Mouse (Mus musculus): ENCODE data around the gene Crebbp. TPM values are rescaled to one million over a fixed set of nuclear protein-coding genes. Genes with fewer than 3 reads are reported as not detected.
"Not testable (repeated sequence)": the region's sequence is repeated elsewhere in the genome, so short reads cannot be mapped to it uniquely, and the experiment has no call there.

Crebbp gene
- 8.8 and 9.1 TPM in 2 replicates for polyA plus RNA-seq (2015; fragmentation: Nextera tagmentation; extraction: Ambion mirVana)

DNA sequence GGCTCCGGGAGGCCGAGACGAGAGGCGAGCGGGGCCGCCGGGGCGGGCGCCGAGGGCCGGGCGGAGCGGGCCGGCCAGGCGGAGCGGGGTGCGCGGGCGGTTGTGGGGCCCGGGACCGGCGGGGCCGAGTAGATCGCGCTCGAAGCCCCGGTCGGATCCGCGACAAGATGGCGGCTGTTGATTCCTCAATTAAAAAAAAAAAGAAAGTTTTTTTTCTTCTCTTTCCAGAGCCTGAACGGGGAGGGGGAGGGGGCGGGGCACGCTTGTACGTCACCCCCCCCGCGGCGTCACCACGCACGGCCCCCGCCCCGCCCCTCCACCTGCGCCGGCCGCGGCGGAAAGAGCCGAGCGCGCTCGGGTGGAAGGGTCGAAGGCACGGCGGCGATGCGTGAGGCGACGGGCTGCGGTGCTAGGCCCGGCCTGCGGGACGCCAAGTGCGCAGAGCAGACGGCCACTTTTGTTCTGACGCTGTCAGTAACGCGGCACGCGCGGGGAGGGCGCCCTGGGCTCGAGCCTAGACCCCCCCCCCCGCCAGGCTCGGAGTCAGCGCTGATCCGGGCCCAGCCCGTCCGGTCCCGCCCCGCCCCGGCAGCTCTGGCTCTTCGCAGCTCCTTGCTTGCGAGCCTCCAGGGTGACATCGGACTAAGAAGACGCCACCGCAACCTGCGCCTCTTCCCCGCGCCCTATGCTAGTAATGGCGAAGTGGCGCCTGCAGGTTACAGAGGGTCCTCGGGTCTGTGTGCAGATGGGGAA is at the start of gene Crebbp:
Gene Crebbp, minus strand, starts transcription at position 199 of the 753 bp plus-strand sequence.
- under 1% methylated on average over 87 of the region's 92 CpGs for WGBS (ENCODE audit: insufficient replicate concordance)
- peak; percentile 88 for ATAC-seq (ENCODE audit: low read depth)

DNA sequence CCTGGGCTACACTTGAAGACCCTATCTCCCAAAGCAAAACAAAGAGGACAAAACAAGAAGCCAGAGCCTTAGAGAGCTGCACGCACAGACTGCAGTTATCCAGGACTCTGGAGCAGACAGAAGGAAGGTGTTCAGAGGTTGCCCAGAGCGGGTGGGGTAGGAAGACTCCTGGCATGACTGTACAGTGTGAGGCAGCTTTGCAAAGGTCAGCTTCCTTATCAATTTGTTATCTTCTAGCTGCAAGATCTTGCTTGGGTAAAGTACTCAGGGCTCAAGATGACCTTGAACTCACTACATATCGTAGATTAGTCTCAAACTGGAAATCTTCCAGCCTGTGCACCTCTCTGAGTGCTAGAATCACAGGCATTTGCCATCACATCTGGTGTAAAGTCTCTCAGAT is 49.7 kb upstream of the Crebbp start:
- ATAC-seq (ENCODE audit: low read depth) (no peak), DNase-seq (no peak)
- H3K9me3 ChIP-seq (replicated peaks), result no peaks in the 10 kb centered on the region
- peaks cover 8% of the 10 kb centered on the region for H3K27me3 ChIP-seq
- H3K4me2 ChIP-seq, result no peak overlapping the region
- WGBS (ENCODE audit: insufficient replicate concordance), result 52% methylated on average over 3 of the region's 3 CpGs
- H3K9ac ChIP-seq, result no peak overlapping the region
- H3K27ac ChIP-seq, result no peak overlapping the region
- peaks cover 12% of the 10 kb centered on the region for H3K4me1 ChIP-seq (replicated peaks)
- H3K36me3 ChIP-seq, result no peaks in the 10 kb centered on the region
- no peak overlapping the region for H3K4me3 ChIP-seq (replicated peaks)

More for the DNA sequence above, at the start of gene Crebbp:
- no peaks in the 10 kb centered on the region for H3K9me3 ChIP-seq (replicated peaks)
- peak; percentile 78 for DNase-seq
- peak within 1 kb of the TSS; percentile 94 for H3K4me3 ChIP-seq (replicated peaks)
- H3K36me3 ChIP-seq, result no peaks in the 10 kb centered on the region
- H3K27me3 ChIP-seq, result peaks cover 28% of the 10 kb centered on the region
- H3K9ac ChIP-seq, result peak within 1 kb of the TSS; percentile 79
- peak within 1 kb of the TSS; percentile 90 for H3K27ac ChIP-seq
- peak within 1 kb of the TSS; percentile 98 for H3K4me2 ChIP-seq
- peaks cover 34% of the 10 kb centered on the region for H3K4me1 ChIP-seq (replicated peaks)

DNA sequence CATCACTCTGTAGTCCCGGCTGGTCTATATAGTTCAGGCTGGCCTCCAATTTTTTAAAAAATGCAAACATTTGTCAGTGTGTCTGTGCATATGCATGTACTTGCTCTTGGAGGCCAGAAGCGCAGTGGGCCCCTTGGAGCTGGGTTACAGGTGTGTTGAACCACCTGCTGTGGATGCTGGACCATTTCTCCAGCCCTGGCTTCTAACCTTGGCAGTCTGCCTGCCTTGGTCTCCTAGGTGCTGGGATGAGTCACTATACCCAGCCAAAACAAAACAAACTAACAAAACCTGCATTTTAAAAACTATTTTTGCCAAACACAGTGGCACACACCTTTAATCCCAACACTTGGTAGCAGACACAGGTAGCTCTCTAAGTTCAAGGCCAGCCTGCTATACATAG is 43.7 kb upstream of the Crebbp start:
- no peaks in the 10 kb centered on the region for H3K36me3 ChIP-seq
- H3K4me1 ChIP-seq (replicated peaks), result no peaks in the 10 kb centered on the region
- ATAC-seq (ENCODE audit: low read depth) (no peak), DNase-seq (no peak)
- no peak overlapping the region for H3K4me2 ChIP-seq
- no peak overlapping the region for H3K9ac ChIP-seq
- H3K9me3 ChIP-seq (replicated peaks), result no peaks in the 10 kb centered on the region
- H3K4me3 ChIP-seq (replicated peaks), result no peak overlapping the region
- WGBS (ENCODE audit: insufficient replicate concordance), result 61% methylated on average over 2 of the region's 2 CpGs
- no peak overlapping the region for H3K27ac ChIP-seq
- H3K27me3 ChIP-seq, result no peaks in the 10 kb centered on the region

DNA sequence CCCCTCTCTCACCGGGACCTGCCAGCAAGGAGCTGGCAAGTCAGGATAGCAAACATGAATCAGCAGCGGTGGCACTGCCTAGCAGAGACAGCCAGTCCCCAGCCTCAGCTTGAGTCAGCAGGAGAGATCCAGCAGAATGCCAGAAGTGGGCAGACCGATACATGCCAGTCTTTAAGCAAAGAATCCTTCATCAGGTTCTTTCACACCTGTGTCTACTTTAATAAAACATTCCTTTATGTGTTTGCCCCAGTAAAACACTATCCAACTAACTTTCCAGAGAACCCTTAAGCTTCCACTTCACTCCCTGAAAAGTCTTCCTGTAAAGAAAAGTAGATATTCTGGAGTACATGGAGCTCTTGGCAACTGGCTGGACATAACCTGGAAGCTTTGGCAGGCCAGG is 35.0 kb upstream of the Crebbp start:
- H3K27ac ChIP-seq, result no peak overlapping the region
- no peaks in the 10 kb centered on the region for H3K36me3 ChIP-seq
- H3K4me2 ChIP-seq, result no peak overlapping the region
- no peak overlapping the region for H3K9ac ChIP-seq
- H3K27me3 ChIP-seq, result no peaks in the 10 kb centered on the region
- WGBS (ENCODE audit: insufficient replicate concordance), result 73% methylated on average over 3 of the region's 3 CpGs
- no peaks in the 10 kb centered on the region for H3K9me3 ChIP-seq (replicated peaks)
- H3K4me1 ChIP-seq (replicated peaks), result no peaks in the 10 kb centered on the region
- DNase-seq (no peak), ATAC-seq (ENCODE audit: low read depth) (no peak)
- H3K4me3 ChIP-seq (replicated peaks), result no peak overlapping the region

DNA sequence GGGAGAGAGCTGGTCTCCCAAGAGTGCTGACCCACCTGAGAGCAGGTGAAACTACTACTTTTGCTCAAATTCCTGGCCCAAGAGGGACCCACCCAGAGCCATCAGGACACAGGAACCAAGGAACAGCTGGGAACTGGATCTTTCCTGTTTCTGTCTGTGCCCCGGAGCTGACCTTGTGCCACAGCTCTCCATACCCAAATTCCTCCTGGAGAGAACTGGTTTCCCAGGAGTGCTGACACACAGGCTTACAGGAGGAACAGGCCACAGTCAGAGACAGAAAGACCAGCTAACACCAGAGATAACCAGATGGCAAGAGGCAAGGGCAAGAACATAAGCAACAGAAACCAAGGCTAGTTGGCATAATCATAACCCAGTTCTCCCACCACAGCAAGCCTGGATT is 31.4 kb upstream of the Crebbp start:
- H3K4me1 ChIP-seq (replicated peaks); DNase-seq: not testable (repeated sequence)
- WGBS (ENCODE audit: insufficient replicate concordance), result 78% methylated on average over 1 of the region's 1 CpGs

DNA sequence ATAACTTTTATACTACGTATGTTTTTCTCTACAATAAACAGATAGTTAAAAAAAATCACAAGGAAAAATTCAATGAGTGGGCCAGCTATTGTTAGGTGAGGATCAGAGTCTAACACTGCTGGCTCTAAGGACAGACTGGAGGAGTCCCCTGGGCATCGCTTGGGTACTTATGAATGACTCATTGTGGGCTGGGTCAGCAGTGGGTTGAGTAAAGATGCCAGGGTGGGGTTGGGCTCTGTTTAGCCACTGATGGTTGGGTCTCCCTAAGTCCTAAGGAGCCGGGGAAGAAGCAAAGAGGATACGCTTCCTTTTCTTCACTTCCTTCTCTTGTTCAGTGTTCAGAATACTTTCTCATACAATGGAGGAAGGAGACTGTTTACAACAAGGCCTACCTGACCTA is 22.3 kb upstream of the Crebbp start:
- no peak overlapping the region for H3K4me2 ChIP-seq
- H3K9ac ChIP-seq, result no peak overlapping the region
- no peak for ATAC-seq (ENCODE audit: low read depth)
- DNase-seq, result no peak
- 59% methylated on average over 4 of the region's 4 CpGs for WGBS (ENCODE audit: insufficient replicate concordance)
- no peak overlapping the region for H3K4me3 ChIP-seq (replicated peaks)
- H3K27me3 ChIP-seq, result no peaks in the 10 kb centered on the region
- H3K36me3 ChIP-seq, result no peaks in the 10 kb centered on the region
- no peaks in the 10 kb centered on the region for H3K9me3 ChIP-seq (replicated peaks)
- no peak overlapping the region for H3K27ac ChIP-seq
- H3K4me1 ChIP-seq (replicated peaks), result peaks cover 24% of the 10 kb centered on the region

More for the DNA sequence above, 31.4 kb upstream of the Crebbp start:
- H3K36me3 ChIP-seq; H3K9me3 ChIP-seq (replicated peaks); ATAC-seq (ENCODE audit: low read depth); H3K27ac ChIP-seq; H3K27me3 ChIP-seq; H3K4me3 ChIP-seq (replicated peaks); H3K9ac ChIP-seq; H3K4me2 ChIP-seq: not testable (repeated sequence)

DNA sequence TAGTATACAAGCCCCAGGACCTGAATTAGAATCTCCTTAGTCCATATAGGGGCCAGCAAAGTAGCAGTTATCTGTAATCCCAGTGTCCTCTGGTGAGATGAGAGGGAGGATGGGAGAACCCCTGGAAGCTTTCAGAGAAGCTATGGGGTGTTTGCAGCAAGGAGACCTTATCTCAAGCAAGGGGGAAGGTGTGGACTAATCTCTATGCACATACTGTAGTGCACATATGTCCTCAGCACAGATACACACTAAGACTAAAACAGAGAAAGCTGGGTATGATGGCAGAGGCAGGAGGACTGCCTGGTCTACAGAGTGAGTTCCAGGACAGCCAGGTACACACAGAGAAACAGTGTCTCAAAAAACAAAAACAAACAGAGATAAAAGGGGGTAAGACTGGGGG is 21.8 kb upstream of the Crebbp start:
- Histone ChIP-seq H3K9me3 (replicated peaks) (no peaks in the 10 kb centered on the region), H3K4me2 (no peak overlapping the region), H3K27ac (no peak overlapping the region), H3K4me3 (replicated peaks) (no peak overlapping the region), H3K4me1 (replicated peaks) (peaks cover 24% of the 10 kb centered on the region), H3K9ac (no peak overlapping the region), H3K36me3 (no peaks in the 10 kb centered on the region), H3K27me3 (no peaks in the 10 kb centered on the region)
- peak; percentile 65 for ATAC-seq (ENCODE audit: low read depth)
- DNase-seq, result no peak

DNA sequence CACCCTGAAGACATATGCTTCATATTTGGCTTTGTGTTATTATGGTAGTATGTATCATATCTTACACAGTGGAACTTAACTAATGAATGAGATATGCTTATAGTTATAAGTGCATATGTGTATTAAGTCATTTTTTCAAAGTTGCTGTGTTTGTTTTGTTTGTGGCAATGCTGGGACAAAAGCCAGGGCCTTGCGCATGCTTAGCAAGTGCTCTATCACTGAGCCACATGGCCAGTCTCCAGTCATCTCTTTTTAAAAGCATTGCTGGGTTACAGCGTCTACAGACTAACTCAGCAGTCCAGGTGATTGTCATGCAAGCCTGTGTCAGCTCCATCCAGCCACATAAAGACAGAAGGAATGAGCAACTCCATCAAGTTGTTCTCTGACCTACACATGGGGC is 12.0 kb upstream of the Crebbp start:
- Histone ChIP-seq H3K36me3 (no peaks in the 10 kb centered on the region), H3K27ac (no peak overlapping the region), H3K4me2 (no peak overlapping the region), H3K4me3 (replicated peaks) (no peak overlapping the region), H3K9ac (no peak overlapping the region), H3K27me3 (no peaks in the 10 kb centered on the region), H3K9me3 (replicated peaks) (no peaks in the 10 kb centered on the region), H3K4me1 (replicated peaks) (no peaks in the 10 kb centered on the region)
- DNase-seq (no peak), ATAC-seq (ENCODE audit: low read depth) (no peak)
- 69% methylated on average over 2 of the region's 2 CpGs for WGBS (ENCODE audit: insufficient replicate concordance)

DNA sequence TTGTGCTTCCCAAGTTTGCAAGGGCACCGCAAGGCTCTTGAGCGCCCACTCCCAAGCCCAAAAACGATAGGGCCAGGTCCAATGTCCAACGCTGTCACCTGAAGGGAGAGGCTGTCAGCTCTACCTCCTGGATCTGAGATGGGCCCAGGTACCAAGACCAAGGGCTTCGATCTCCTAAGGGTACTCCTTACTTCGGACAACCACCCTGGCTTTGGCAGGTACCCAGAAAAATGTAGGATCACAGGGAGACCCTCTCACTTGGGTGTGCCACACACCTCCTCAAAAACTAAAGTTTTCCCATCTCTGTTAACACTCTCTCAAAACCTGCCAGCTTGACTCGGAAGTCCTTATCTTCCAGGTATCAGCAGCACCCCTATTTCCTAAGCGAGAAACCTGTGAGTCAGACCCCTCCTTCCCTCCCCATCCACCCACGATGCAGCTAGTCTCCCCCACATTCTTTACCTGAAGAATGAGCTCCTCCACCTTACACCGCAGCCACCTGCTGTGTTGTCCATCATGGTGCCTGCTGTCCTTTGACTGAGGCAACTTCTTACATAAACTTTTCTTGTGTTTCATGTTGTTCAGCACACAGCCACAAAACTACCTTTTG is 939 bp upstream of the Crebbp start:
- peak overlapping the region; percentile 79 for H3K9ac ChIP-seq
- ATAC-seq (ENCODE audit: low read depth), result 0 out of 2 replicates have a peak, but pooled peaks have one; percentile 2
- H3K4me2 ChIP-seq, result peak overlapping the region; percentile 98
- peaks cover 33% of the 10 kb centered on the region for H3K4me1 ChIP-seq (replicated peaks)
- DNase-seq, result no peak
- H3K27ac ChIP-seq, result no peak overlapping the region
- H3K4me3 ChIP-seq (replicated peaks), result peak overlapping the region; percentile 94
- 41% methylated on average over 10 of the region's 10 CpGs for WGBS (ENCODE audit: insufficient replicate concordance)
- peaks cover 28% of the 10 kb centered on the region for H3K27me3 ChIP-seq
- H3K9me3 ChIP-seq (replicated peaks), result no peaks in the 10 kb centered on the region
- no peaks in the 10 kb centered on the region for H3K36me3 ChIP-seq

DNA sequence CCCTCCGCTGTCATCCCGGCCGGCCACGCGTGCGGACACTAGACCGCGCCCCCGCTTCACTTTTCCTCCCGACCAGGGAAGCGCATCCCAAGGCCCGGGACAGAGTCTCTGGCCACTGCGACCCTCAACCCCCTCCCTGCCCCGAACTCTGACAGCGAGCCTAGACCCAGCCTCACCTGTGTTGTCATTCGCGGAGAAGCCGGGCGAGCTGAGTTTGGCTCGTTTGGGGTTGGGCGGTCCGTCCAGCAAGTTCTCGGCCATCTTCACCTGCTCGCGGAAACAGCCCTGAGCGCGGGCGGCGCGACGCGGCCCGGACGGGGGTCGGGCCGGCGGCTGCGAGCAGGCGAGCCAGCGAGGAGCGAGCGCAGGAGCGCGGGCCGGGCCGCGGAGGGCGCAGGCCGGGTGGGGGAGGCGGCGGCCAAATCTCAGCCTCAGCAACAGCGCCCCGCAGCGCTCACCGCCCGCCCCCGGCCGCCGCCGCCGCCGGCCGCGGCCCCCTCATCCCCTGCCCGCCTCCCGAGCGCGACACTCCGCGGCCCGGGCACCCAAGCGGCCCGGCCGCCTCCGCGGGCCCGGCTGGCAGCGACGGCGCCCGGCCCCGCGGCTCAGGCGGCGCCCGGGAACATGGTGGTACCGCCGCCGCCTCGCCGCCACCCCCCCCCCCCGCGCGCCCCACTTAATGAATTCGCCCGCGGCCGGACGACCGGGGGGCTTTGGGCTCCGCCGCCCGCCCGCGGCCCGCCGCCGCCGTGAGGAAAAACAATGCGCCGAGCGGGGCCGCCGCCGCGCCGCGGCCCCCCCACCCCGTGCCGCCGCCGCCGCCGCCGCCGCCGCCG is 616 bp downstream of the Crebbp start:
- DNase-seq, result peak; percentile 51
- WGBS (ENCODE audit: insufficient replicate concordance), result under 1% methylated on average over 86 of the region's 128 CpGs
- H3K4me3 ChIP-seq (replicated peaks), result peak overlapping the region; percentile 94

More for the DNA sequence above, 616 bp downstream of the Crebbp start:
- Histone ChIP-seq H3K27me3 (peaks cover 24% of the 10 kb centered on the region), H3K9me3 (replicated peaks) (no peaks in the 10 kb centered on the region), H3K4me1 (replicated peaks) (peaks cover 39% of the 10 kb centered on the region), H3K36me3 (0 out of 2 replicates have a peak, but pooled peaks cover 3% of the 10 kb centered on the region), H3K27ac (peak overlapping the region; percentile 90), H3K9ac (peak overlapping the region; percentile 79), H3K4me2 (peak overlapping the region; percentile 98)
- ATAC-seq (ENCODE audit: low read depth), result peak; percentile 62
